Mouse (Mus musculus): ENCODE measurements around the gene Uba5. TPM values are rescaled to one million over a fixed set of nuclear protein-coding genes. Genes with fewer than 3 reads are reported as not detected.
A peak's percentile ranks its signal among the peaks of the same experiment; 100 is the strongest.

Gene Uba5
- polyA plus RNA-seq, 1 experiment from 2014 or later: 68.5 TPM

DNA sequence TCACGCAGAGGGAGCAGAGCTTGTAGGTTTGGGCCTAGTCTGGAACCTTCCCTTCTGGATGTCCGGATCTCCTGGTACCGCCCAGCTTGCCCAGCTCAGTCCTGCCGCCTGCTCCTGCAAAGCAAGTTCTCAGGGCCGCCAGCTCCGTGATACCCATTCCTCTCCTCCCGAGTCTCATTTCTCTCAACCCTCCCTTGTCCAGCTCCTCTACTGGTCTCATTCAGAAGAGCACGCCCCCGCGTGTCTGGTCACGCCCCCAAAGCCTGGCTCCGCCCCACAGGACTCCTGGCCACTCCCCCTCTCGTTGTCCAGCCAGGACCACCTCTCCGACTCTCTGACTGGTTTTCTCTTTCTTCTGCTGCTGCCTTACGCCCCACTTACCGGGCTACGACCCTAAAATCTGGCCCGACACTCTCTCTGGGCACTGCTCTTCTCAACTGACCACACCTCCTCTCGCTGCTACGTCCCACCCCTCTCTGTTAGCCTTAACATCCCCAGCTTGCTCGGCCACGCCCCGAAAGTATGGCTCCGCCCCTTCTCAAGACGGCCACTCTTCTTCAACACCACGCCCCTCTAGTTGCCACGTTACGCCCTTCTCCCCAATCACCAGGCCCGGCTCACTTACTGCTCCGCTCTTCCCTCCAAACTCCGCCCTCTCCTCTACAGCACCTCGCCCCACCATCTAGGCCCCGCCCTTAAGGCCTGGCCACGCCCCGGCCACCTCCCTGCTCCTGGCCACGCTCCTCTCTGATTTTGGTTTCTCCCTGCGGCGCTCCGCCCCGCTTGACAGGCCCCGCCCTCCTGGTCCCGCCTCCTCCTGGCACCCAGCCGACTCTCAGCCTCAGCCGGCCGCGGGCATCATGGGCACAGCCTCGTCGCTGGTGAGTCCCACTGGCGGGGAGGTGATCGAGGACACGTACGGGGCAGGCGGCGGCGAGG is 60.7 kb downstream of the Uba5 start, which contains the start of gene Nphp3:
Nphp3 (plus strand) TSS at position 624 of the 939 bp plus-strand sequence.
- Histone ChIP-seq H3K4me2 (ENCODE audit: low read length) (peak within 1 kb of the TSS; percentile 69), H3K36me3 (ENCODE audit: control insufficient read depth, insufficient read depth) (no peaks in the 10 kb centered on the region), H3K4me1 (replicated peaks; ENCODE audit: control insufficient read depth, insufficient read depth, low read length) (0 out of 2 replicates have a peak, but pooled peaks cover 3% of the 10 kb centered on the region), H3K9ac (replicated peaks; ENCODE audit: low read depth, low read length) (peak within 1 kb of the TSS; percentile 74), H3K27me3 (replicated peaks; ENCODE audit: control insufficient read depth, insufficient read depth, low read length) (0 out of 2 replicates have a peak, but pooled peaks cover 3% of the 10 kb centered on the region), H3K4me3 (replicated peaks; ENCODE audit: low read length) (peak within 1 kb of the TSS; percentile 77), H3K27ac (ENCODE audit: low read length) (peak within 1 kb of the TSS; percentile 82), H3K9me3 (ENCODE audit: control insufficient read depth, low read length) (no peaks in the 10 kb centered on the region)
- 1% methylated on average over 55 of the region's 55 CpGs for WGBS
- ATAC-seq: peak; percentile 97

- Histone ChIP-seq H3K9me3 (ENCODE audit: control insufficient read depth, low read length) (no peaks in the 10 kb centered on the region), H3K27me3 (replicated peaks; ENCODE audit: control insufficient read depth, insufficient read depth, low read length) (0 out of 2 replicates have a peak, but pooled peaks cover 3% of the 10 kb centered on the region), H3K27ac (ENCODE audit: low read length) (no peak overlapping the region), H3K36me3 (ENCODE audit: control insufficient read depth, insufficient read depth) (no peaks in the 10 kb centered on the region), H3K4me3 (replicated peaks; ENCODE audit: low read length) (no peak overlapping the region), H3K4me1 (replicated peaks; ENCODE audit: control insufficient read depth, insufficient read depth, low read length) (0 out of 2 replicates have a peak, but pooled peaks cover 3% of the 10 kb centered on the region), H3K9ac (replicated peaks; ENCODE audit: low read depth, low read length) (no peak overlapping the region), H3K4me2 (ENCODE audit: low read length) (no peak overlapping the region)
- no peak for ATAC-seq
- WGBS: 65% methylated on average over 3 of the region's 3 CpGs
Observed at GRCm38 (mm10) chr9:104000601-104001000, 62.3 kb downstream of the Uba5 start.

Other genes starting within 250 kb of the Uba5 start
- 2.0 and 3.9 TPM in 2 replicates for gene Nphp3, start 60.6 kb downstream of the Uba5 start, polyA plus RNA-seq (2015; fragmentation: Nextera tagmentation; extraction: Ambion mirVana)
- not detected in 2 replicates for gene Gm28305, start 22.5 kb downstream of the Uba5 start, polyA plus RNA-seq (2015; fragmentation: Nextera tagmentation; extraction: Ambion mirVana)
- 6.0 and 7.0 TPM in 2 replicates for gene Acad11, start 243 bp upstream of the Uba5 start, polyA plus RNA-seq (2015; fragmentation: Nextera tagmentation; extraction: Ambion mirVana)
- gene Ackr4, start 63.8 kb upstream of the Uba5 start, polyA plus RNA-seq (2015; fragmentation: Nextera tagmentation; extraction: Ambion mirVana): 0.43 and 0.56 TPM in 2 replicates
- gene Dnajc13, start 199.8 kb upstream of the Uba5 start, polyA plus RNA-seq (2015; fragmentation: Nextera tagmentation; extraction: Ambion mirVana): 17.9 and 22.8 TPM in 2 replicates

All from forebrain, embryonic 16.5 days (tissue).